Mouse (Mus musculus): ENCODE measurements around the gene Nfib. TPM values are rescaled to one million over a fixed set of nuclear protein-coding genes. Genes with fewer than 3 reads are reported as not detected.

Gene Nfib
- polyA plus RNA-seq, 2 experiments, result 1.7 to 2.6 TPM

DNA sequence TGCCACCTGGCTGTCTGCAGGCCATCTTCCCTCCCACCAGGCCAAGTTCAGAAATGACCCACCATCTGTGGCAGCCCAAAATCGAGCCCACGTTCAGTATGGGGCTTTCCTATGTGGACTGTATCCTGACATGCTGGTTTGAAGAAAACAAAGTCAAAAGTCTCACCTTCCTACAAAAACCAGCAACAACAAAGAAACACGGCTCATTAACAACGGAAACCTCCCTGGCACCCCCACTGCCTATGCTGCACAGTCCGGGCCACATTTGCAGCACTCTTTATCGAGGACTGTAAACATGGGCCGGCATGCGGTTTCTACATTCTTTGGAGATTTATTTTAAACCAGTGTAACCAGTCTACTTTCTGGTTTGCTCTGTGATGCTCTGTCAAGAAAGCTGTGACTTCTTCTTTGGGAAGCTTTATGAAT is 208.4 kb downstream of the Nfib start:
- H3K9me3 ChIP-seq (ENCODE audit: control insufficient read depth, low read length), result no peaks in the 10 kb centered on the region
- 70% methylated on average over 8 of the region's 8 CpGs for WGBS (ENCODE audit: insufficient replicate concordance)
- H3K36me3 ChIP-seq (replicated peaks; ENCODE audit: control insufficient read depth, insufficient read depth, low read depth), result no peaks in the 10 kb centered on the region
- no peaks in the 10 kb centered on the region for H3K4me1 ChIP-seq (replicated peaks; ENCODE audit: control insufficient read depth in 2 of 2, insufficient read depth in 2 of 2, low read length in 1 of 2)
- H3K27me3 ChIP-seq (ENCODE audit: control insufficient read depth, insufficient read depth, low read length), result no peaks in the 10 kb centered on the region; the same call in none of the 2 replicates
- H3K4me2 ChIP-seq (ENCODE audit: low read depth), result no peak overlapping the region
- no peak for DNase-seq (ENCODE audit: low read depth in 3 of 3, low spot score in 3 of 3)
- no peak overlapping the region for H3K9ac ChIP-seq (replicated peaks)
- no peak for ATAC-seq (ENCODE audit: insufficient read depth)
- TF ChIP-seq EP300 (IDR thresholded peaks at IDR 0.05; ENCODE audit: low read depth) (no peak), CTCF (IDR thresholded peaks at IDR 0.05; ENCODE audit: low read depth) (no peak)
- no peak overlapping the region for H3K27ac ChIP-seq
- H3K4me3 ChIP-seq (ENCODE audit: insufficient read depth in 1 of 2, low read depth in 2 of 2, low read length in 2 of 2), result no peak overlapping the region

DNA sequence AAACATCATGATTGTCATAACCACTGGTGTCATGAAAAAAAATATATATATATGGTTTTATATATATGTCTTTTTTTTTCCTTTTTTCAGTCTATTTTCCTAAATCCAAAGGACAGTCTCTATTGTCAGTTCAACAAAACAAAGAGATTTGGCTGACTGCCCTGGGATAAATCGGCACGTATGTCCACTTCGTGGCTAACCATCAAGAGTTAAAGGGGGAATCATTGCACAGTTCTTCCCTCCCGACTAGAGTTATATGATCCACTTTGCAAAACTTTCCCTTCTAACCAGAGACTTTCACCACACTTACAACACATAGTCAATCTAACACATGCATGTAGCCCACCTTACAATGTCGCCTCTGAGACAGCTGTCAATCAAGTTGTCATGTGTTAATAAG is 209.2 kb downstream of the Nfib start:
- no peak overlapping the region for H3K9ac ChIP-seq (replicated peaks)
- TF ChIP-seq CTCF (IDR thresholded peaks at IDR 0.05; ENCODE audit: low read depth) (no peak), EP300 (IDR thresholded peaks at IDR 0.05; ENCODE audit: low read depth) (no peak)
- WGBS (ENCODE audit: insufficient replicate concordance), result 73% methylated on average over 5 of the region's 5 CpGs
- no peak overlapping the region for H3K4me2 ChIP-seq (ENCODE audit: low read depth)
- ATAC-seq (ENCODE audit: insufficient read depth) (no peak), DNase-seq (ENCODE audit: low read depth in 3 of 3, low spot score in 3 of 3) (no peak)
- H3K36me3 ChIP-seq (replicated peaks; ENCODE audit: control insufficient read depth, insufficient read depth, low read depth), result no peaks in the 10 kb centered on the region
- no peaks in the 10 kb centered on the region; the same call in none of the 2 replicates for H3K27me3 ChIP-seq (ENCODE audit: control insufficient read depth, insufficient read depth, low read length)
- H3K4me3 ChIP-seq (ENCODE audit: insufficient read depth in 1 of 2, low read depth in 2 of 2, low read length in 2 of 2), result no peak overlapping the region
- H3K4me1 ChIP-seq (replicated peaks; ENCODE audit: control insufficient read depth in 2 of 2, insufficient read depth in 2 of 2, low read length in 1 of 2), result no peaks in the 10 kb centered on the region
- no peak overlapping the region for H3K27ac ChIP-seq
- H3K9me3 ChIP-seq (ENCODE audit: control insufficient read depth, low read length), result no peaks in the 10 kb centered on the region

DNA sequence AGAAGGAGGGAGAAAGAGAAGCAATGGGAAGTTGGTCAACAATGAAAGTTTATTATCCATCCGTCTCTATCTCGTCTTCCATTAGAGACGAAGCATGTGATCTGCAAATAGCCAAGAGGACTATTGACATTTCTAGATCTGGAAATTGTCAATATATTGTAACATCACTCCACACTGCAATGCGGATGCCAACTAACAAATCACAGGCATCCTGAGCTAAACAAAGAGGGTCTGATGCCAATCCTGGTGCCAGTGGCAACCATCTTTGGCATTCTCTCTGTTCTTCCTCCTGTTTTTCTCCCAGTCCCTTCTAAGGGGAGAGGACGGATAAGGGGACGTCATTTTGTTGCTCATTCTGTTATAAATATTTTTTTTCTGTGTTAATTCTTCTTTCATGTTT is 209.9 kb downstream of the Nfib start:
- no peaks in the 10 kb centered on the region for H3K4me1 ChIP-seq (replicated peaks; ENCODE audit: control insufficient read depth in 2 of 2, insufficient read depth in 2 of 2, low read length in 1 of 2)
- no peaks in the 10 kb centered on the region for H3K9me3 ChIP-seq (ENCODE audit: control insufficient read depth, low read length)
- H3K4me2 ChIP-seq (ENCODE audit: low read depth), result no peak overlapping the region
- ATAC-seq (ENCODE audit: insufficient read depth), result no peak
- H3K27me3 ChIP-seq (ENCODE audit: control insufficient read depth, insufficient read depth, low read length), result no peaks in the 10 kb centered on the region; the same call in none of the 2 replicates
- TF ChIP-seq CTCF (IDR thresholded peaks at IDR 0.05; ENCODE audit: low read depth), result no peak
- TF ChIP-seq EP300 (IDR thresholded peaks at IDR 0.05; ENCODE audit: low read depth), result no peak
- no peak overlapping the region for H3K4me3 ChIP-seq (ENCODE audit: insufficient read depth in 1 of 2, low read depth in 2 of 2, low read length in 2 of 2)
- H3K27ac ChIP-seq, result no peak overlapping the region
- no peak overlapping the region for H3K9ac ChIP-seq (replicated peaks)
- no peak for DNase-seq (ENCODE audit: low read depth in 3 of 3, low spot score in 3 of 3)
- H3K36me3 ChIP-seq (replicated peaks; ENCODE audit: control insufficient read depth, insufficient read depth, low read depth), result no peaks in the 10 kb centered on the region
- WGBS (ENCODE audit: insufficient replicate concordance), result 71% methylated on average over 6 of the region's 6 CpGs

DNA sequence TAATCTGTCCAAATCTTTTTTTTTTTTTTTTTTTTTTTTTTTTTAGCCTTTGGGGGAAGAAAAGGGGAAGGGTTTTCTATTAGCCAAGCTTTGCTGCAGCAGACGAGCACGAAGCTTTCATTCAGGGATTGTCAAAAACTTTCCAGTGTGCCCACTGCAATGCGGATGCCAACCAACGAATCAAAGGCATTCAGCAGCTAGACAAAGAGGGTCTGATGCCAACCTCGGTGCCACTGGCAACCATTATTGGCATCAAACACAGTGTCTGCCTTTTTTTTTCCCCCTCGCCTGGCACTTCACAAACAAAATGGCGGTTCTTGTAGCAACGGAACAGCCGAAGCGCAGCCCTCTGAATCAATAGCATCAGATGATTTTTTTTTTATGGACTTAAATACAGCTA is 210.7 kb downstream of the Nfib start:
- no peak overlapping the region for H3K4me3 ChIP-seq (ENCODE audit: insufficient read depth in 1 of 2, low read depth in 2 of 2, low read length in 2 of 2)
- DNase-seq (ENCODE audit: low read depth in 3 of 3, low spot score in 3 of 3), result no peak
- no peak for ATAC-seq (ENCODE audit: insufficient read depth)
- H3K27ac ChIP-seq, result no peak overlapping the region
- no peak overlapping the region for H3K4me2 ChIP-seq (ENCODE audit: low read depth)
- H3K4me1 ChIP-seq (replicated peaks; ENCODE audit: control insufficient read depth in 2 of 2, insufficient read depth in 2 of 2, low read length in 1 of 2), result peaks cover 0 to 3% of the 10 kb centered on the region in 2 experiments; a peak in 1 of 4 replicates
- TF ChIP-seq CTCF (IDR thresholded peaks at IDR 0.05; ENCODE audit: low read depth) (no peak), EP300 (IDR thresholded peaks at IDR 0.05; ENCODE audit: low read depth) (no peak)
- no peaks in the 10 kb centered on the region; the same call in 1 of the 2 replicates for H3K27me3 ChIP-seq (ENCODE audit: control insufficient read depth, insufficient read depth, low read length)
- H3K9ac ChIP-seq (replicated peaks), result no peak overlapping the region
- no peaks in the 10 kb centered on the region for H3K9me3 ChIP-seq (ENCODE audit: control insufficient read depth, low read length)
- no peaks in the 10 kb centered on the region for H3K36me3 ChIP-seq (replicated peaks; ENCODE audit: control insufficient read depth, insufficient read depth, low read depth)
- 74% methylated on average over 10 of the region's 10 CpGs for WGBS (ENCODE audit: insufficient replicate concordance)

DNA sequence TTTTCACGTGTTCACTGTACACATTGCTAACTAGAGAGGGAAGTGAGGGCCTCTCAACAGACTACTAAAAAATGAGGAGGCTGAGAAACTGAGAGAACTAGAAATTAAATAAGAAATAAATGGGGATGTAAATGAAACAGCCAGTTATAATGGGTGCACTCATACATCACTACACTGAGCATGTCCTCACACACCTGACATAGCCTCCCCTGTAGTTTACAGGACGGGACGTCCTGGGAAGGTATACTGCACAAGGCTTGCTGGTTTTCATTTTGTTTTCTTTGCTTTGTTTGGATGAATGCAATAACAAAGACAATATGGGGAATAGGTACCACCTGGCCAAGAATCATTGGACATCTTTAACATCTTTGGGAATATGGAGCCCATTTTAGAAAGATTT is 211.1 kb downstream of the Nfib start:
- no peak overlapping the region for H3K4me3 ChIP-seq (ENCODE audit: insufficient read depth in 1 of 2, low read depth in 2 of 2, low read length in 2 of 2)
- no peak overlapping the region for H3K4me2 ChIP-seq (ENCODE audit: low read depth)
- peaks cover 0 to 3% of the 10 kb centered on the region in 2 experiments; a peak in 1 of 4 replicates for H3K4me1 ChIP-seq (replicated peaks; ENCODE audit: control insufficient read depth in 2 of 2, insufficient read depth in 2 of 2, low read length in 1 of 2)
- ATAC-seq (ENCODE audit: insufficient read depth) (no peak), DNase-seq (ENCODE audit: low read depth in 3 of 3, low spot score in 3 of 3) (no peak)
- no peak overlapping the region for H3K9ac ChIP-seq (replicated peaks)
- TF ChIP-seq CTCF (IDR thresholded peaks at IDR 0.05; ENCODE audit: low read depth), result no peak
- no peak for TF ChIP-seq EP300 (IDR thresholded peaks at IDR 0.05; ENCODE audit: low read depth)
- 57% methylated on average over 3 of the region's 3 CpGs for WGBS (ENCODE audit: insufficient replicate concordance)
- no peaks in the 10 kb centered on the region for H3K36me3 ChIP-seq (replicated peaks; ENCODE audit: control insufficient read depth, insufficient read depth, low read depth)
- H3K27me3 ChIP-seq (ENCODE audit: control insufficient read depth, insufficient read depth, low read length), result no peaks in the 10 kb centered on the region; the same call in 1 of the 2 replicates
- no peaks in the 10 kb centered on the region for H3K9me3 ChIP-seq (ENCODE audit: control insufficient read depth, low read length)
- no peak overlapping the region for H3K27ac ChIP-seq

Measured in liver, embryonic 14.5 days (tissue).